Mouse (Mus musculus) left cerebral cortex, adult 9 months (tissue): ENCODE data around the gene A930033H14Rik.
A peak's percentile ranks its signal among the peaks of the same experiment; 100 is the strongest.

ENCODE experiments used
- DNase-seq, 2 experiments: peaks; one replicate each; pipeline ENCODE4 v3.0.0; 2022; ENCODE audit warnings: low spot score in 2 of 2

Gene A930033H14Rik

GRCm38 (mm10) chr10:69212542-69213440, at the start of gene A930033H14Rik:
Gene A930033H14Rik (minus strand): TSS chr10:69213098.
- peak in 1 of 2 experiments; percentile 66 for DNase-seq

- no peak for DNase-seq
These were observed 47.0 kb upstream of the A930033H14Rik start for GRCm38 (mm10) chr10:69259929-69260328.

- no peak for DNase-seq
These were observed 46.3 kb upstream of the A930033H14Rik start for GRCm38 (mm10) chr10:69259161-69259560.

GRCm38 (mm10) chr10:69258588-69258987, 45.7 kb upstream of the A930033H14Rik start:
- DNase-seq, result no peak

- no peak for DNase-seq
These were observed 44.8 kb upstream of the A930033H14Rik start for GRCm38 (mm10) chr10:69257592-69258133.

- DNase-seq, result no peak
These were observed 42.7 kb upstream of the A930033H14Rik start for GRCm38 (mm10) chr10:69255594-69255993.

GRCm38 (mm10) chr10:69254390-69254847, 41.5 kb upstream of the A930033H14Rik start:
- peak in 1 of 2 experiments; percentile 31 for DNase-seq

GRCm38 (mm10) chr10:69253686-69254080, 40.8 kb upstream of the A930033H14Rik start:
- no peak for DNase-seq

- no peak for DNase-seq
These were observed 40.3 kb upstream of the A930033H14Rik start for GRCm38 (mm10) chr10:69253075-69253685.

- no peak for DNase-seq
These were observed 39.5 kb upstream of the A930033H14Rik start for GRCm38 (mm10) chr10:69252112-69253074.

- DNase-seq, result no peak
These were observed 38.4 kb upstream of the A930033H14Rik start for GRCm38 (mm10) chr10:69251254-69251653.

GRCm38 (mm10) chr10:69248261-69249160, 35.6 kb upstream of the A930033H14Rik start:
- DNase-seq, result no peak

- no peak for DNase-seq
These were observed 34.6 kb upstream of the A930033H14Rik start for GRCm38 (mm10) chr10:69247311-69248033.

- DNase-seq, result no peak
These were observed 33.9 kb upstream of the A930033H14Rik start for GRCm38 (mm10) chr10:69246762-69247161.

- no peak for DNase-seq
These were observed 33.2 kb upstream of the A930033H14Rik start for GRCm38 (mm10) chr10:69245906-69246668.

GRCm38 (mm10) chr10:69245151-69245550, 32.3 kb upstream of the A930033H14Rik start:
- no peak for DNase-seq

- DNase-seq, result no peak
These were observed 27.6 kb upstream of the A930033H14Rik start for GRCm38 (mm10) chr10:69240530-69240929.

GRCm38 (mm10) chr10:69238311-69238710, 25.4 kb upstream of the A930033H14Rik start:
- no peak for DNase-seq

- DNase-seq, result no peak
These were observed 24.9 kb upstream of the A930033H14Rik start for GRCm38 (mm10) chr10:69237781-69238180.
